Mouse (Mus musculus) bone marrow, adult 2 months (tissue): ENCODE data around the gene Jph2.

ENCODE experiments used
- CTCF ChIP-seq: fragments of 200-500 bp; IDR thresholded peaks from 2 replicates; pipeline ENCODE4 v1.5.1; 2011; ENCODE audit warnings: low read length, control low read depth; ENCODE audit not compliant: control insufficient read depth, insufficient read depth
- POLR2A ChIP-seq: fragments of 200-500 bp; IDR thresholded peaks from 2 replicates; pipeline ENCODE4 v1.6.1; 2011; ENCODE audit warnings: low read depth, mild to moderate bottlenecking, control low read depth, low read length, borderline replicate concordance; ENCODE audit not compliant: control insufficient read depth

DNA sequence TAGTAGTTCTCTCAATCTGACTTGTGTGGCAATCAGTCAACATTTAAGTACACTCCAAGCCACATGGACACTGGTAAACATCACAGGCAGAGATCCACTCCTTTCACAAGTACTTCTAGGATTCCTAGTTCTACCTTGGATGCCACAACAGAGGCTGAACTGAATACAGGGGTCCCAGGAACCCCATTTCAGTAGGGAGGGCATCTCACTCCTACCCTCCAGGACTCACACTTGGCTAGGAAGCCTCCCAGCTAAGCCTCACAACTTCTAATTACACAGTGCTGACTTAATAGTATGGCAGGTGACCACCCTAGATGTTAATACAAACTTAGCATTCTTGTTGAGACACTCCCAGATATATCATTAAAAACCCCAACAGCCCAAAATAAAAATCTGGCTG, 20.0 kb upstream of the Jph2 start:
- TF ChIP-seq CTCF (no peak), POLR2A (no peak)
